Comparison of ENCODE assay signal across 35 mouse cellular contexts in the genomic region with DNA sequence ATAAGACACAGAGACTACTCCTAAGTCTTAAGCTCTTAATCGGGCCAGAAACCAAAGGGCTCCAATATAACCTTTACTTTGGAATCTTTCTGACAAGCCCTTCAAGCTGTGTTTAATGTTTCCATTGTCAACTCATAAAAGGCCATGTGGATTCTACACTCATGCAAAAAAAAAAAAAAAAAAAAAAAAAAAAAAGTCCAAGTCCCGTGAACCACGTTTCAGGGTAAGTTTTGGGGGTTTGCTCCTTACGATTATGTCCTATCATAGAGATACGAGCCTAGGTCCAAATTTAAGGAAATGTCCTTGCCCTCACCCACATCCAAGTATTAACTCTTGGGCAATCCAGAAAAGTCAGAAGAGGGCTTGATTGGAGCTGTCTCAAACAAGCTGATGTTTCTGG.
"Had no signal": no experiment of that assay in that cellular context is flagged by ENCODE, and none has a peak within 500 bp of the region (broad histone marks: within the 10 kb centered on the region; RNA-seq: fewer than 3 reads in every experiment).

No protein-coding gene starts in this region.

- H3K9me3 ChIP-seq: heart, embryonic 12.5 days; heart, embryonic 13.5 days; heart, embryonic 15.5 days; hindbrain, embryonic 10.5 days; hindbrain, embryonic 12.5 days; hindbrain, embryonic 13.5 days; hindbrain, embryonic 15.5 days; intestine, embryonic 15.5 days; kidney, embryonic 15.5 days had no signal

- H3K36me3 ChIP-seq: heart, embryonic 12.5 days; heart, embryonic 13.5 days; heart, embryonic 15.5 days; hindbrain, embryonic 10.5 days; hindbrain, embryonic 12.5 days; hindbrain, embryonic 13.5 days; hindbrain, embryonic 15.5 days; intestine, embryonic 15.5 days; kidney, embryonic 15.5 days had no signal

- H3K4me1 ChIP-seq: heart, embryonic 15.5 days; intestine, embryonic 15.5 days had no signal

- DNase-seq: heart, postnatal 10 days; heart, postnatal 14 days; heart, postnatal 36 days; heart, postnatal 4 days; kidney, adult 11 months; kidney, adult 18-20 months; kidney, adult 2 months; kidney, adult 8-10 months; kidney, adult 9 months; kidney, postnatal 10 days; kidney, postnatal 14 days; kidney, postnatal 25 days; kidney, postnatal 36 days; kidney, postnatal 4 days; layer of hippocampus, adult 9-11 months; layer of hippocampus, postnatal 36 days had no signal

- H3K4me2 ChIP-seq: heart, embryonic 11.5 days; heart, embryonic 12.5 days; heart, embryonic 13.5 days; heart, embryonic 15.5 days; hindbrain, embryonic 12.5 days; hindbrain, embryonic 13.5 days; hindbrain, embryonic 14.5 days; hindbrain, embryonic 15.5 days; intestine, embryonic 15.5 days; kidney, embryonic 15.5 days had no signal

- H3K27me3 ChIP-seq: intestine, embryonic 15.5 days had no signal

- H3K9ac ChIP-seq: heart, embryonic 12.5 days; heart, embryonic 13.5 days; heart, embryonic 15.5 days; hindbrain, embryonic 12.5 days; hindbrain, embryonic 13.5 days; hindbrain, embryonic 14.5 days; hindbrain, embryonic 15.5 days; intestine, embryonic 15.5 days; kidney, embryonic 15.5 days had no signal

- H3K27ac ChIP-seq: heart, embryonic 13.5 days; heart, embryonic 15.5 days; hindbrain, embryonic 10.5 days; hindbrain, embryonic 12.5 days; hindbrain, embryonic 13.5 days; hindbrain, embryonic 14.5 days; hindbrain, embryonic 15.5 days; hindbrain, postnatal 0 days; intestine, embryonic 15.5 days; kidney, embryonic 15.5 days; kidney, postnatal 0 days; layer of hippocampus, adult 2 months; left cerebral cortex, adult 2 months had no signal

- H3K4me3 ChIP-seq: heart, embryonic 12.5 days; heart, embryonic 13.5 days; heart, embryonic 15.5 days; hindbrain, embryonic 10.5 days; hindbrain, embryonic 12.5 days; hindbrain, embryonic 13.5 days; hindbrain, embryonic 15.5 days; intestine, embryonic 15.5 days; kidney, embryonic 15.5 days; layer of hippocampus, adult 2 months; left cerebral cortex, adult 2 months had no signal

- ATAC-seq: hindbrain, embryonic 16.5 days; hindbrain, postnatal 0 days; inflammation-experienced regulatory T-cells, adult 6 months; intestine, embryonic 15.5 days; intestine, embryonic 16.5 days; intestine, postnatal 0 days had no signal
